Mouse (Mus musculus) heart, postnatal 0 days (tissue): ENCODE results near the gene Fcor.

Source experiments
- CTCF ChIP-seq: IDR thresholded peaks from 2 replicates; pipeline ENCODE4 v1.5.1; 2016; ENCODE audit warnings: antibody characterized with exemption, control low read depth, low read depth
- EP300 ChIP-seq: IDR thresholded peaks from 2 replicates; pipeline ENCODE4 v1.6.1; 2016; ENCODE audit warnings: antibody characterized with exemption, low read depth

DNA sequence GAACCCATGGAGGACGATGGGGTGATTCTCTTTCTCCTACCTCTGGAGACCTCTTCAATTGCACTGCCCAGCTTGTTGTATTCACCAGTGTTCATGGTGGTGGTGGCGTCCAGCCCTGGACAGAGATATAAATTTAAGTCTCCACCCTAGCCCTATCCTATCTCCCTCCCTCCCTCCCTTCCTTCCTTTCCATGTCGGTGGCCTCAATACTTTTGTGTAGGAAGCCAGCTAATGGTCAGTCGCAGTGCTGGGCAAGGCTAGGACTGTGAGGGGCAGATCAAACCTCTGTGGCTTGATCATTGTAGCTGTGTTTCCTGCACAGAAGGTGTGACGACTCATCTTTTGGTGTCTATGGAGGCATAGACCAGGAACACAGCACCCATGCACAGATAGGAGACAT is 48.4 kb upstream of the Fcor start, which contains the start of gene Clec4g:
- TF ChIP-seq CTCF (no peak), EP300 (no peak)
